Mouse (Mus musculus) heart, embryonic 16.5 days (tissue): ENCODE measurements around the gene Arfip1. TPM values are rescaled to one million over a fixed set of nuclear protein-coding genes. Genes with fewer than 3 reads are reported as not detected.

Experiments used
- ATAC-seq: fragments of 200-750 bp; cut with Nextera tagmentation; replicated peaks from 2 replicates; pipeline ENCODE4 v1.8.0; 2017; ENCODE audit warnings: moderate number of reproducible peaks; ENCODE audit not compliant: insufficient read depth, low FRiP score; ENCODE audit errors: extremely low read depth
- H3K27ac ChIP-seq: fragments of 300-500 bp; sonication (generic); 2 replicates; pipeline ENCODE4 v1.5.1; 2014; ENCODE audit warnings: mild to moderate bottlenecking, low read length, control low read depth, moderate library complexity
- H3K27me3 ChIP-seq: fragments of 300-500 bp; sonication (generic); 2 replicates; pipeline ENCODE4 v1.6.1; 2014; ENCODE audit warnings: low read length, mixed read lengths; ENCODE audit not compliant: control insufficient read depth, insufficient read depth
- H3K36me3 ChIP-seq: fragments of 300-500 bp; sonication (generic); 2 replicates; pipeline ENCODE4 v1.6.1; 2014; ENCODE audit not compliant: control insufficient read depth, insufficient read depth
- H3K4me1 ChIP-seq: fragments of 300-500 bp; sonication (generic); 2 replicates; pipeline ENCODE4 v1.6.1; 2014; ENCODE audit warnings: low read length, mixed read lengths; ENCODE audit not compliant: control insufficient read depth, insufficient read depth
- H3K4me2 ChIP-seq: fragments of 300-500 bp; sonication (generic); 2 replicates; pipeline ENCODE4 v1.6.1; 2014; ENCODE audit warnings: low read depth, mild to moderate bottlenecking, control low read depth, low read length
- H3K4me3 ChIP-seq: fragments of 300-500 bp; sonication (generic); 2 replicates; pipeline ENCODE4 v1.5.1; 2014; ENCODE audit warnings: mild to moderate bottlenecking, control low read depth, low read length
- H3K9ac ChIP-seq: fragments of 300-500 bp; sonication (generic); 2 replicates; pipeline ENCODE4 v1.6.1; 2014; ENCODE audit warnings: low read length, control low read depth
- H3K9me3 ChIP-seq: fragments of 300-500 bp; sonication (generic); replicated peaks from 2 replicates; pipeline ENCODE4 v1.6.1; 2016; ENCODE audit warnings: low read length; ENCODE audit not compliant: control insufficient read depth
- WGBS: fragments of 180-500 bp; shearing (Covaris S2); extraction: QIAGEN DNeasy Blood & Tissue Kit; methylation state at CpG from one replicate; pipeline ENCODE4 v1.1.7; 2014; 5-methylcytosine and 5-hydroxymethylcytosine counted together
- polyA plus RNA-seq: library from polyadenylated mRNA; unstranded; fragments of >200 nt; fragmentation: Nextera tagmentation; extraction: Ambion mirVana; gene quantifications from 2 replicates; pipeline ENCODE4 v1.2.1, GENCODE M21; 2015

Arfip1 gene
- polyA plus RNA-seq, 1 experiment from 2014 or later = 54.9 TPM

DNA sequence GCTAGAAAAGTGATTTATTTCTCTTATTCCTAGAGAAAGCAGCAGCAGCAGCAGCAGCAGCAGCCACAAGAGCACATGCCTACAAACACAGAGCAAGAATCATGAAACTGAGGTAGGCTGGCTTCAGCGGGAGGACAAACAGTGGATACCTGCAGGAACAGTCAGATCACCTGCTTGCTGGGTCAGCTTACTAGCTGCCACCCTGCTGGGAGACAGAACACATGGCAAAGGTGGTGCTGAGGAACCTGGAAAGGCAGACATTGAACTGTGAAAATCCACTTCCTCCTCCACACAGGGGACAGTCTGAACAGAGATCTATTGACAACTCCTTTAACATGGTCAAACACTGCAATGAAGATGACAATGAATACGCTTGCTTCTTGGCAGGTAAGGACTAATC lies 53.4 kb downstream of the Arfip1 start:
- H3K4me1 ChIP-seq = peaks cover 7% of the 10 kb centered on the region
- no peaks in the 10 kb centered on the region; the same call in 1 of the 2 replicates for H3K36me3 ChIP-seq
- no peak overlapping the region for H3K9ac ChIP-seq
- no peak overlapping the region for H3K4me2 ChIP-seq
- no peak for ATAC-seq
- 80% methylated on average over 2 of the region's 2 CpGs for WGBS
- H3K27me3 ChIP-seq = no peaks in the 10 kb centered on the region
- H3K9me3 ChIP-seq = no peaks in the 10 kb centered on the region
- no peak overlapping the region for H3K4me3 ChIP-seq
- H3K27ac ChIP-seq = no peak overlapping the region

DNA sequence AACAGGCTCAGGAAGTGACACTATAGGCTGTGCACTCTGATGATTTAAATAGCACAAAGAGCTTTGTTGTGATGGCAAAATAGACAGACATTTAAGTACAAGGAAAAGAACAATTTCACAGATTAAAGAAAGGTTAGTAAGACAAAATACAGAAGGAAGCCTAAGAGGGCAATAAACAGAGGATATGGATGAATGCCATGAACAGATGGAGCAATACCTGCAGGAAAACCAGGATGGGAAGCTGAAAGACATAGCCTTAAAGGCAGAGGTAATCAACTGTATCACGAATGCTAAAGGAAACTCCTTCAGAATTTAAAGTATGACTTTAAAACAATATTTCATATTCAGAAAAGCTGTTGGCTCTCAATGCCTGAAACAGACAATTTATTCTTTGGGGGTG lies 57.5 kb downstream of the Arfip1 start:
- H3K4me2 ChIP-seq = no peak overlapping the region
- H3K27ac ChIP-seq = no peak overlapping the region
- 71% methylated on average over 1 of the region's 1 CpGs for WGBS
- no peak for ATAC-seq
- no peaks in the 10 kb centered on the region for H3K27me3 ChIP-seq
- H3K4me1 ChIP-seq = peaks cover 7% of the 10 kb centered on the region
- no peaks in the 10 kb centered on the region; the same call in 1 of the 2 replicates for H3K36me3 ChIP-seq
- no peak overlapping the region for H3K9ac ChIP-seq
- H3K4me3 ChIP-seq = no peak overlapping the region
- H3K9me3 ChIP-seq = no peaks in the 10 kb centered on the region

- Histone ChIP-seq H3K27ac (no peak overlapping the region), H3K4me1 (peaks cover 6% of the 10 kb centered on the region; the same call in 1 of the 2 replicates), H3K36me3 (peaks cover 6% of the 10 kb centered on the region; the same call in 1 of the 2 replicates), H3K27me3 (no peaks in the 10 kb centered on the region), H3K4me2 (no peak overlapping the region), H3K9me3 (no peaks in the 10 kb centered on the region), H3K9ac (no peak overlapping the region), H3K4me3 (no peak overlapping the region)
- no peak for ATAC-seq
- WGBS = 90% methylated on average over 3 of the region's 3 CpGs
Observed at GRCm38 (mm10) chr3:84516163-84516562, 66.3 kb downstream of the Arfip1 start.

GRCm38 (mm10) chr3:84512774-84513515 lies 69.5 kb downstream of the Arfip1 start:
- Histone ChIP-seq H3K27me3 (no peaks in the 10 kb centered on the region), H3K4me3 (no peak overlapping the region), H3K36me3 (0 out of 2 replicates have a peak, but pooled peaks cover 6% of the 10 kb centered on the region), H3K9me3 (no peaks in the 10 kb centered on the region), H3K4me1 (peaks cover 6% of the 10 kb centered on the region; the same call in 1 of the 2 replicates), H3K27ac (no peak overlapping the region), H3K9ac (no peak overlapping the region), H3K4me2 (no peak overlapping the region)
- ATAC-seq = no peak
- 67% methylated on average over 6 of the region's 6 CpGs for WGBS

DNA sequence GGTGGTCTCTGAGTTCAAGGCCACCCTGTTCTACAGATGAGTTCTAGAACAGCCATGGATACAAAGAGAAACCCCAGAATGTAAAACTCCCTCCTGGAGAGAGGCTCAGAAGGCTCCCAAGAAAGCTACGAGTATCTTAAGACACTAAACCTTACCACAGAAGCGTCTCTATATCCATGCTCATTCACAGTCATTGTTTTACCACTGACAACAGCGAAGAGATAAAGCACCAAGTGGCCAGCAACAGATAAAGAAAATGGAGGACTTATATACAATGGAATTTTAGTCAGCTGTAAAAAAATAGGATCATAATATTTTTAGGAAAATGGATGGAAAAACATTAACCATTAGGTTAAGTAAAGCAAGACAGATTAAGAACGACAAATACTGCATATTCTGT lies 77.2 kb downstream of the Arfip1 start:
- Histone ChIP-seq H3K27me3 (no peaks in the 10 kb centered on the region), H3K9me3 (no peaks in the 10 kb centered on the region), H3K9ac (no peak overlapping the region), H3K4me2 (no peak overlapping the region), H3K27ac (no peak overlapping the region), H3K4me1 (no peaks in the 10 kb centered on the region), H3K4me3 (no peak overlapping the region), H3K36me3 (peaks cover 7% of the 10 kb centered on the region; the same call in 1 of the 2 replicates)
- 73% methylated on average over 4 of the region's 4 CpGs for WGBS
- ATAC-seq = no peak

DNA sequence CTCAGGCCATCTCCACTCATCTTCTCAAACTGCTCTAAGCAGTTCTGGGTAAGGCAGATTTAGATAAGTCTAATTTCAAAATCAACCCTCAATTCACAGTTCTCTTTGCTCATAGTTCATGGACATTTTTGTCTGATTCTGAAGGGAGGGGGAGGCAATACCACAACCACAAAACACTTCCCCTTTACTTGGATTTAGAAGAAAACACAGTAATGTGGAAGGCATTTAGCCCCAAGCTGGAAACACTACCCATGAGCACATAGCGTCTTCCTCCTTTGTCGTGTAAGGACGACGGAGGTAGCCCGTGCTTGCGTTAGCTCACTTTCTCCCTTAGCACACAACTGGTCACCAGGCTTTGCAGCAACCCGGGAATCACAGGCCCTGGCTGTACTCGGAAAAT lies 78.1 kb downstream of the Arfip1 start:
- no peak overlapping the region for H3K9ac ChIP-seq
- no peak overlapping the region for H3K4me2 ChIP-seq
- H3K9me3 ChIP-seq = no peaks in the 10 kb centered on the region
- WGBS = 88% methylated on average over 8 of the region's 8 CpGs
- H3K27ac ChIP-seq = no peak overlapping the region
- ATAC-seq = no peak
- no peaks in the 10 kb centered on the region for H3K27me3 ChIP-seq
- H3K36me3 ChIP-seq = peaks cover 4% of the 10 kb centered on the region; the same call in 1 of the 2 replicates
- no peaks in the 10 kb centered on the region for H3K4me1 ChIP-seq
- no peak overlapping the region for H3K4me3 ChIP-seq

GRCm38 (mm10) chr3:84502101-84502500 lies 80.3 kb downstream of the Arfip1 start:
- Histone ChIP-seq H3K36me3 (peaks cover 6% of the 10 kb centered on the region; the same call in 1 of the 2 replicates), H3K4me2 (no peak overlapping the region), H3K27ac (no peak overlapping the region), H3K4me1 (no peaks in the 10 kb centered on the region), H3K9ac (no peak overlapping the region), H3K4me3 (no peak overlapping the region), H3K27me3 (no peaks in the 10 kb centered on the region), H3K9me3 (no peaks in the 10 kb centered on the region)
- 78% methylated on average over 2 of the region's 2 CpGs for WGBS
- ATAC-seq = no peak

DNA sequence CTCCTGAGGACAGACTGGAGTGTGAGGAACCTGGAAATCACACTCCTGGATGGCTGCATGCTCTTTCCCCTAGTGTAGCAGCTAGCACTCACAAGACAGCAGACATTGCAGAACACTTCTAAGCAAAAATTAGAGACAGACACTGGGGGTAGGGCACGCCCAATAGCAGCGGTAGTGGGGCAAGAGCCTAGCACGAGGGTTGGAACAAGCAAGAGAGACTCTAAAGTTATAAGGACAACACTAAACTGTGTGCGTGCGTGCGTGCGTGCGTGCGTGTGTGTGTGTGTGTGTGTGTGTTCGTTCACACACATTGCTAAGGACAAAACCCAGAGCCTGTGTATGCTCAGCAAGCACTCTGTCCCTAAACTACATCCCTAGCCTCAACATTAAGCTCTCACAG lies 81.9 kb downstream of the Arfip1 start:
- 82% methylated on average over 10 of the region's 10 CpGs for WGBS

GRCm38 (mm10) chr3:84497718-84498117 lies 84.7 kb downstream of the Arfip1 start:
- no peak for ATAC-seq
- no peak overlapping the region for H3K27ac ChIP-seq
- no peaks in the 10 kb centered on the region for H3K9me3 ChIP-seq
- no peaks in the 10 kb centered on the region for H3K27me3 ChIP-seq
- WGBS = 85% methylated on average over 11 of the region's 11 CpGs
- no peak overlapping the region for H3K4me3 ChIP-seq
- no peak overlapping the region for H3K4me2 ChIP-seq
- peaks cover 14% of the 10 kb centered on the region for H3K36me3 ChIP-seq
- no peaks in the 10 kb centered on the region for H3K4me1 ChIP-seq
- H3K9ac ChIP-seq = no peak overlapping the region

More for the DNA sequence above, 81.9 kb downstream of the Arfip1 start:
- Histone ChIP-seq H3K27ac (no peak overlapping the region), H3K4me3 (no peak overlapping the region), H3K4me2 (no peak overlapping the region), H3K9me3 (no peaks in the 10 kb centered on the region), H3K36me3 (peaks cover 12% of the 10 kb centered on the region; the same call in 1 of the 2 replicates), H3K27me3 (no peaks in the 10 kb centered on the region), H3K9ac (no peak overlapping the region), H3K4me1 (no peaks in the 10 kb centered on the region)
- no peak for ATAC-seq
